Mouse (Mus musculus): ENCODE data around the gene Gm45785. TPM values are rescaled to one million over a fixed set of nuclear protein-coding genes. Genes with fewer than 3 reads are reported as not detected.

The Gm45785 gene
- total RNA-seq, 2 experiments from 2014 or later, result not detected

- no peak for ATAC-seq (replicated peaks; ENCODE audit: poor library complexity, severe bottlenecking)
Observed at GRCm38 (mm10) chr7:140859997-140860396, 3.9 kb upstream of the Gm45785 start.

GRCm38 (mm10) chr7:140858746-140859145, 2.6 kb upstream of the Gm45785 start:
- no peak for ATAC-seq (replicated peaks; ENCODE audit: poor library complexity, severe bottlenecking)

- ATAC-seq (replicated peaks; ENCODE audit: poor library complexity, severe bottlenecking), result no peak
Observed at GRCm38 (mm10) chr7:140857550-140858505, 1.7 kb upstream of the Gm45785 start, which contains the start of gene Bet1l. Gene Bet1l (minus strand): TSS chr7:140857577.

- ATAC-seq (replicated peaks; ENCODE audit: poor library complexity, severe bottlenecking), result peak; percentile 63
Observed at GRCm38 (mm10) chr7:140856785-140857549, 836 bp upstream of the Gm45785 start, which contains the start of gene Ric8a. Gene Ric8a (plus strand): TSS chr7:140856957.

- no peak for ATAC-seq (replicated peaks; ENCODE audit: poor library complexity, severe bottlenecking)
Observed at GRCm38 (mm10) chr7:140855181-140855580, 950 bp downstream of the Gm45785 start.

GRCm38 (mm10) chr7:140854483-140854882, 1.6 kb downstream of the Gm45785 start:
- ATAC-seq (replicated peaks; ENCODE audit: poor library complexity, severe bottlenecking), result no peak

GRCm38 (mm10) chr7:140853386-140853785, 2.7 kb downstream of the Gm45785 start:
- no peak for ATAC-seq (replicated peaks; ENCODE audit: poor library complexity, severe bottlenecking)

GRCm38 (mm10) chr7:140851916-140852315, 4.2 kb downstream of the Gm45785 start:
- no peak for ATAC-seq (replicated peaks; ENCODE audit: poor library complexity, severe bottlenecking)

GRCm38 (mm10) chr7:140848591-140848990, 7.5 kb downstream of the Gm45785 start:
- ATAC-seq (replicated peaks; ENCODE audit: poor library complexity, severe bottlenecking), result no peak

GRCm38 (mm10) chr7:140847755-140848580, 8.2 kb downstream of the Gm45785 start, which contains the start of gene Odf3:
Gene Odf3 (plus strand): TSS chr7:140847805.
- no peak for ATAC-seq (replicated peaks; ENCODE audit: poor library complexity, severe bottlenecking)

- ATAC-seq (replicated peaks; ENCODE audit: poor library complexity, severe bottlenecking), result no peak
Observed at GRCm38 (mm10) chr7:140846676-140847075, 9.5 kb downstream of the Gm45785 start.

- ATAC-seq (replicated peaks; ENCODE audit: poor library complexity, severe bottlenecking), result no peak
Observed at GRCm38 (mm10) chr7:140845683-140846082, 10.4 kb downstream of the Gm45785 start.

GRCm38 (mm10) chr7:140844905-140845665, 11.0 kb downstream of the Gm45785 start, which contains the start of gene Scgb1c1:
Gene Scgb1c1 (plus strand): TSS chr7:140845547.
- peak; percentile 91 for ATAC-seq (replicated peaks; ENCODE audit: poor library complexity, severe bottlenecking)

- ATAC-seq (replicated peaks; ENCODE audit: poor library complexity, severe bottlenecking), result no peak
Observed at GRCm38 (mm10) chr7:140843806-140844205, 12.3 kb downstream of the Gm45785 start.

GRCm38 (mm10) chr7:140840750-140841735, 15.1 kb downstream of the Gm45785 start:
- no peak for ATAC-seq (replicated peaks; ENCODE audit: poor library complexity, severe bottlenecking)

GRCm38 (mm10) chr7:140839556-140839955, 16.6 kb downstream of the Gm45785 start:
- ATAC-seq (replicated peaks; ENCODE audit: poor library complexity, severe bottlenecking), result no peak

- no peak for ATAC-seq (replicated peaks; ENCODE audit: poor library complexity, severe bottlenecking)
Observed at GRCm38 (mm10) chr7:140836243-140837115, 19.7 kb downstream of the Gm45785 start.
